Mouse (Mus musculus) midbrain, embryonic 12.5 days (tissue): Measurements from ENCODE around the gene Elmsan1. TPM values are rescaled to one million over a fixed set of nuclear protein-coding genes. Genes with fewer than 3 reads are reported as not detected.

ENCODE experiments used
- ATAC-seq: fragments of 200-750 bp; cut with Nextera tagmentation; 2 replicates; pipeline ENCODE4 v1.8.0; 2017; ENCODE audit warnings: low read depth, moderate TSS enrichment, moderate library complexity; ENCODE audit not compliant: low FRiP score
- H3K27ac ChIP-seq: fragments of 300-500 bp; sonication (generic); replicated peaks from 2 replicates; pipeline ENCODE4 v1.5.1; 2016; ENCODE audit warnings: mild to moderate bottlenecking
- H3K27me3 ChIP-seq: fragments of 300-500 bp; sonication (generic); 2 replicates; pipeline ENCODE4 v1.6.1; 2016; ENCODE audit warnings: mild to moderate bottlenecking
- H3K36me3 ChIP-seq: fragments of 300-500 bp; sonication (generic); 2 replicates; pipeline ENCODE4 v1.6.1; 2016
- H3K4me1 ChIP-seq: fragments of 300-500 bp; sonication (generic); 2 replicates; pipeline ENCODE4 v1.6.1; 2016
- H3K4me2 ChIP-seq: fragments of 300-500 bp; sonication (generic); replicated peaks from 2 replicates; pipeline ENCODE4 v1.6.1; 2016; ENCODE audit warnings: mild to moderate bottlenecking, moderate library complexity
- H3K4me3 ChIP-seq: fragments of 300-500 bp; sonication (generic); 2 replicates; pipeline ENCODE4 v1.5.1; 2016; ENCODE audit warnings: mild to moderate bottlenecking
- H3K9ac ChIP-seq: fragments of 300-500 bp; sonication (generic); replicated peaks from 2 replicates; pipeline ENCODE4 v1.6.1; 2016; ENCODE audit warnings: mild to moderate bottlenecking, moderate library complexity
- H3K9me3 ChIP-seq: fragments of 300-500 bp; sonication (generic); 2 replicates; pipeline ENCODE4 v1.6.1; 2016; ENCODE audit warnings: mild to moderate bottlenecking
- WGBS: fragments of 180-500 bp; shearing (Covaris S2); methylation state at CpG from one replicate; pipeline ENCODE4 v1.1.7; 2016; 5-methylcytosine and 5-hydroxymethylcytosine counted together
- polyA plus RNA-seq: library from polyadenylated mRNA; unstranded; fragments of >200 nt; fragmentation: Nextera tagmentation; extraction: Ambion mirVana; gene quantifications from 2 replicates; pipeline ENCODE4 v1.2.1, GENCODE M21; 2016

Gene Elmsan1
- polyA plus RNA-seq, 1 experiment from 2014 or later: 6.6 TPM

DNA sequence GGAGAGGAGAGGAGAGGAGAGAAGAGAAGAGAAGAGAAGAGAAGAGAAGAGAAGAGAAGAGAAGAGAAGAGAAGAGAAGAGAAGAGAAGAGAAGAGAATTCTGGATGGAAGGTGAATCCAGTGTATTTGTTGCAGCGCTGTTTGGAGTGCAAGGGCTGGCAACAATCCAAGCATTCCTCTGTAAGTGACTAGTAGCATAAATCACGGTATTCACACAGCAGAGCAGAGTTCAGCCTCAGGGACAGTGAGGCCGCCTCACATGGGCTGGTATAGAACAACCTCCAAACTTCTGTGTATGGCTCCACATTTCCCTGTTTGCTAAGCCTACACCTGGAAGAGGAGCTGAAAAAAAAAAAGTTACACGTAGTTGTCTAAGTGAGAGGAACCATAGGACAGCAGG, 6.4 kb downstream of the Elmsan1 start:
- peaks cover 50% of the 10 kb centered on the region for H3K27me3 ChIP-seq
- no peak overlapping the region for H3K4me2 ChIP-seq
- 82% methylated on average over 4 of the region's 4 CpGs for WGBS
- H3K36me3 ChIP-seq: no peaks in the 10 kb centered on the region
- H3K4me1 ChIP-seq: peaks cover 47% of the 10 kb centered on the region
- H3K4me3 ChIP-seq: no peak overlapping the region
- no peak overlapping the region for H3K27ac ChIP-seq
- ATAC-seq: no peak
- no peak overlapping the region for H3K9ac ChIP-seq
- H3K9me3 ChIP-seq: no peaks in the 10 kb centered on the region

DNA sequence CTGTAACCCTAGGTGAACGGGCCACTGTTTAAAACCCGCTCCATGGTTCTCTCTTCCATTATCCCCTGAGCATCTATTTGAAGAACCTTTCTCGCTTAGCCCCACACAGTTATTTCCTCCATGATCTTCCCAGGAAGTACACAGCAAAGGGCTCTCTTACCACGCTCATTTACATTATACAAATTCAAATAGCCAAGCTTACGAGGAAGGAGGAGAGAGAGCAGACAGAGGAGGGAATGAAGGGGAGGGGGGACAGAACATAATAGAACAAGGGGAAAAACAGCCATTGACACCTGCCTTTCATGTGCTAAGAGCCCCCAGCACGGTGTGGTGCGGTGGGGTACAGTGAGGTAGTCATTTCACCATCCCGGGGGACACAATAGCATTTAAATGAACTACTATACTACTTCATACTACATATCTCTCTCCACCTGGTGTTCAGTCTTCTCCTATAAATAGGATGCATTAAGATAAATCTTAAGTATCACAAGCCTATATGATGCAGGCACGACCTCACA, 7.6 kb downstream of the Elmsan1 start:
- no peak overlapping the region for H3K27ac ChIP-seq
- no peak for ATAC-seq
- no peak overlapping the region for H3K9ac ChIP-seq
- no peaks in the 10 kb centered on the region for H3K36me3 ChIP-seq
- no peak overlapping the region for H3K4me3 ChIP-seq
- peaks cover 40% of the 10 kb centered on the region for H3K27me3 ChIP-seq
- no peak overlapping the region for H3K4me2 ChIP-seq
- H3K4me1 ChIP-seq: peaks cover 34% of the 10 kb centered on the region
- WGBS: 64% methylated on average over 9 of the region's 9 CpGs
- H3K9me3 ChIP-seq: no peaks in the 10 kb centered on the region

DNA sequence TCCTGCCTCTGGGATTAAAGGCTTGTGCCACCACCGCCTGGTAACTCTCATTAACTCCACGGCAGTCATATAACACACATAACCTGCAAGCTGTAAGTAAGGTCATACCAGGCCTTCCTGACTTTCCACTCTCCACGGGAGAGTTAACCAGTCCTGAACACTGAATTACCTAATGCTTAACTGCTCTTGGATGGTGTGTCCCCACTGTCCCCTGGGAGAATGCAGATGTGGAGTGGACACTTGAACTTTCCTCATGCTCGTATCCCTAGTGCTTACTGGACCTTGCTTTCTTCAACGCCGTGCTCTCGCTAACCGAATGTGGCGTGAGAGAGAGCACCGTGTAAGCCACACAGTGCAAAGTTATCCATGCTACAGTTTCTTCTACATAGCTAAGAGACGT, 8.4 kb downstream of the Elmsan1 start:
- Histone ChIP-seq H3K9me3 (no peaks in the 10 kb centered on the region), H3K36me3 (no peaks in the 10 kb centered on the region), H3K4me1 (peaks cover 26% of the 10 kb centered on the region), H3K9ac (no peak overlapping the region), H3K4me3 (no peak overlapping the region), H3K27me3 (peaks cover 34% of the 10 kb centered on the region), H3K4me2 (no peak overlapping the region), H3K27ac (no peak overlapping the region)
- no peak for ATAC-seq
- 90% methylated on average over 11 of the region's 11 CpGs for WGBS

DNA sequence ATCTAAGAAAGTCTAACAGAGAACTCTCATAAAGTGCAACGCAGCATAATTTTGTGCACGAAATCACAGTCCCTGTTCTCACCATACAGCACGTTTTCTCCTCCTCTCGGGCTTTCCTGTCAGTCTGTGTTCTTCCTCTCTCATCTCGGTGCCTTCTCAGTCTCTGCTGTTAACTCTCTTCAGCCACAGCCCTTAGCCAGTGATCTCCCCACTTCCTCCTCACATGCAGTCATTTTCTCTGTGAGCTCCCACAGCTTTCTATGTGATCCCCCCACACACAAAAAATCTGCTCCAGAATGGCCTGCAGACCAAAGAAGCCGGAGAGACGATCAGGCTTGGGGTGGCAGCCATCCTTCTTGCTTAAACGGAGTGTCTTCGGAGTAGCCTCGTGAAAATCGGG, 9.6 kb downstream of the Elmsan1 start:
- 89% methylated on average over 11 of the region's 11 CpGs for WGBS
- H3K27ac ChIP-seq: no peak overlapping the region
- peaks cover 16% of the 10 kb centered on the region for H3K4me1 ChIP-seq
- ATAC-seq: no peak
- peaks cover 30% of the 10 kb centered on the region for H3K27me3 ChIP-seq
- no peak overlapping the region for H3K9ac ChIP-seq
- no peaks in the 10 kb centered on the region for H3K36me3 ChIP-seq
- no peak overlapping the region for H3K4me2 ChIP-seq
- no peak overlapping the region for H3K4me3 ChIP-seq
- H3K9me3 ChIP-seq: no peaks in the 10 kb centered on the region

DNA sequence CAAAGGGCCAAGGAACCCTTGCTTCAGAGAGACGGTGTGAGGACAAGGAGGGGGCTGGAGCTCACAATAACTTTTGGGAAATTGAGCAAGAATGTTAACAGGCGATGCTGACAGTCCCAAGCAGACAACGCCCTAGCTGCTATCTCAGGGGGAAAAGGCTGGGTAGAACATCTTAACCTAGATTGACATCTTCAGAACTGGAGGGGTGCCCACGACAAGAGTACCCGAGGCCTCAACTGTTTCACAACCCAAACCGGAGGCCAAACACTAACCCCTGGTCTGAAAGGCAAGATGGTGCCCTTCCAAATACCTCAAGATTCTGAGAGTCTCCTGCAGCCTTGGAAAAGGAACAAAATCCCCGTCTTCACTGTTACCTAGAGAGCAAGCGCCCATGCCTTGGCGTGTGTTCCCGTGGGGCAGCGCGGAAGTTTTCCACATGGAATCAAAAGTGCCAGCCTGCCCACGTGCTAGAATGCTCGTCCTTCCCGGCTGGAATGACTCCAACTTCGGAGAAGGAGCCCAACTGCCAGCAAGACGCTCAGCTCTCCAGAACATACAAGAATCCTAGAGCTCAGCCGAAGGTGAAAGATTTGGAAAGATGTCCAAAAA, 11.4 kb downstream of the Elmsan1 start:
- Histone ChIP-seq H3K27me3 (peaks cover 23% of the 10 kb centered on the region), H3K9me3 (no peaks in the 10 kb centered on the region), H3K27ac (no peak overlapping the region), H3K36me3 (no peaks in the 10 kb centered on the region), H3K4me1 (peaks cover 12% of the 10 kb centered on the region), H3K4me2 (no peak overlapping the region), H3K9ac (no peak overlapping the region), H3K4me3 (no peak overlapping the region)
- WGBS: 92% methylated on average over 18 of the region's 18 CpGs
- ATAC-seq: no peak

DNA sequence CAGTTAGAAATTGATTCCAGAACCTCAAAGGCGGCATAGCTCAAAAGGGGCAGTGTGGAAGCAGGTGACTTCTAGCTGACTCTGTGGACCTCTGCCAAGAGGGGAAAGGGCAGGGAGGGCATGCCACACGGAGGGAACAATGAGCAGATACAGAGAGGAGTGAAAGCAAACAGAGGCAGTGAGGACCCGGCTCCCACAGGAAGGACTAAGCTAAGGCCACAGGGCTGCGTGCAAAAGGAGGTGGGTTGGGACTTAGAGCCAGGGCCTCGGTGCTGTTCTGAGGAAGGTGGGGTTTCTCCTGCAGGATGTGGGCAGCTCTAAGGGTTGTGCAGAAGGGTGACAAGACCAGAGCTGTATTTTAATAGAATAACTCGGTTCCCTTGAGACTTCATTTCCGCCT, 12.2 kb downstream of the Elmsan1 start:
- 64% methylated on average over 7 of the region's 7 CpGs for WGBS
- H3K9ac ChIP-seq: no peak overlapping the region
- H3K4me3 ChIP-seq: no peak overlapping the region
- H3K4me1 ChIP-seq: peaks cover 7% of the 10 kb centered on the region; the same call in 1 of the 2 replicates
- H3K27me3 ChIP-seq: peaks cover 18% of the 10 kb centered on the region; the same call in 1 of the 2 replicates
- H3K36me3 ChIP-seq: no peaks in the 10 kb centered on the region
- ATAC-seq: no peak
- no peaks in the 10 kb centered on the region for H3K9me3 ChIP-seq
- H3K27ac ChIP-seq: no peak overlapping the region
- H3K4me2 ChIP-seq: no peak overlapping the region

DNA sequence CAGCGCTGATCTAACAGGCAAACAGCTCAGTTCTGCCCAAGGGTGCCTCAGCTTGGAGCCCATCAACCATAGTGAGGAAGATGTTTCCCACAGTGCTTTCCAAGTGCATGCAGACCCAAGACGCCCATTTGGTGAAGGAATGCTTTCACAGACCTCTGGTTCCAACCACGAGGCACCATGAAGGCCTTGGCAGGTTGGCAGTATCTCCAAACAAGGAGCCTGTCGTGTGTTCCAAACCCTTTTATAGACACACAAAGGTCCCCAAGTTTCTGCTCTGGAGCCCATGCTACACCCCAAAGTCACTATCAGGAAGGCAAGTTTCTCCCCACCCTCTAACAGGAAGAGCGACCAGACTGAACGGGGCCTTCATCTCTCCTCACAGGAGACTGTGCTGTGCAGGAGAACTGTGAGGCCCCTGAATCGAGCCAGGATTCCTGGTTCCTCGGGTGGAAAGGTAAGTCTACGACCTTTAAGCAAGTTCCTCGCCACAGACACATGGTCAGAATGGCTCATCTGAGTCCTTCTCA, 13.0 kb downstream of the Elmsan1 start:
- Histone ChIP-seq H3K27me3 (peaks cover 15% of the 10 kb centered on the region; the same call in 1 of the 2 replicates), H3K9ac (no peak overlapping the region), H3K27ac (no peak overlapping the region), H3K9me3 (no peaks in the 10 kb centered on the region), H3K36me3 (no peaks in the 10 kb centered on the region), H3K4me1 (no peaks in the 10 kb centered on the region), H3K4me2 (no peak overlapping the region), H3K4me3 (no peak overlapping the region)
- ATAC-seq: no peak
- WGBS: 89% methylated on average over 10 of the region's 10 CpGs

DNA sequence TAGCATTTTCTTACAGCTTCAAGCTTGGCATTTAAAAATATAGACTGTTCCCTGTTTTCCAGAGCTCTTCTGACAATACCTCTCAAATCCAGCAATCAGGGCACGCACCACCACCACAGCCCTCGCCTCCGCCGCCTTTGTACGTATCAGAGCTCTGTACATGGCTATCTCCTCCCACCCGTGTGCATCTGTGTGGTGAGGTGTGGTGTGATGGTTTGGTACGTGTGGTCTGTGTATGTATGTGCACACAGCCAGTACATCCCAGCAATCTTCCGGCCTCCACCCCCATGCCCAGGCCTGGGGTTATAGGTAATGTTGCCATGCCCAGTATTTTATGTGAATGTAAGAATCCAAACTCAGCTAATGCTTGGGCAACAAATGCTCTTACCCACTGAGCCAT, 14.0 kb downstream of the Elmsan1 start:
- Histone ChIP-seq H3K9me3 (no peaks in the 10 kb centered on the region), H3K9ac (no peak overlapping the region), H3K27ac (no peak overlapping the region), H3K4me2 (no peak overlapping the region), H3K4me1 (no peaks in the 10 kb centered on the region), H3K27me3 (peaks cover 5% of the 10 kb centered on the region; the same call in 1 of the 2 replicates), H3K36me3 (no peaks in the 10 kb centered on the region), H3K4me3 (no peak overlapping the region)
- no peak for ATAC-seq
- 95% methylated on average over 8 of the region's 8 CpGs for WGBS

DNA sequence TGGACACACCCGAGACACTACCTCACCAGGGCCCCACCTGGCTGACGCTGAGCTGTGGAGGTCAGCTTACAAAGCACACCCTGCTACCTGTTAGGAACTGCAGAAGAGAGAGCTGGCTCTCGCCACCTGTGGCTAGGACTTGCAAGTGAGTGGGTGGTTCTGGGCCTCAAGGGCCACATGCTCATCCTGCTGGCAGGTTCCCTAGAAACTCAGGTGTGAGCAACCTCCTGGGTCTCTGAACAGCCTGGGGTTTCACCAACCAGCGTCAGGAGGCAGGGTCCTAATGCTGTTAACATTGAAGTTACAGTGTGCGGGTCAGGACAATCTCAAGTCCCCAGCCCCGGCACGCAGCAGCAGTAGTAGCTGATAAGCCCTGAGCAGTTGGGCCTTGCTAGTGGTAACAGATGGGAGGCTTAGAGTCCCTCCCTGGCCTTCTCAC, 14.9 kb downstream of the Elmsan1 start:
- WGBS: 75% methylated on average over 7 of the region's 7 CpGs
- Histone ChIP-seq H3K9me3 (no peaks in the 10 kb centered on the region), H3K4me2 (no peak overlapping the region), H3K4me3 (no peak overlapping the region), H3K9ac (no peak overlapping the region), H3K27ac (no peak overlapping the region), H3K4me1 (no peaks in the 10 kb centered on the region), H3K27me3 (peaks cover 5% of the 10 kb centered on the region; the same call in 1 of the 2 replicates), H3K36me3 (no peaks in the 10 kb centered on the region)
- no peak for ATAC-seq

DNA sequence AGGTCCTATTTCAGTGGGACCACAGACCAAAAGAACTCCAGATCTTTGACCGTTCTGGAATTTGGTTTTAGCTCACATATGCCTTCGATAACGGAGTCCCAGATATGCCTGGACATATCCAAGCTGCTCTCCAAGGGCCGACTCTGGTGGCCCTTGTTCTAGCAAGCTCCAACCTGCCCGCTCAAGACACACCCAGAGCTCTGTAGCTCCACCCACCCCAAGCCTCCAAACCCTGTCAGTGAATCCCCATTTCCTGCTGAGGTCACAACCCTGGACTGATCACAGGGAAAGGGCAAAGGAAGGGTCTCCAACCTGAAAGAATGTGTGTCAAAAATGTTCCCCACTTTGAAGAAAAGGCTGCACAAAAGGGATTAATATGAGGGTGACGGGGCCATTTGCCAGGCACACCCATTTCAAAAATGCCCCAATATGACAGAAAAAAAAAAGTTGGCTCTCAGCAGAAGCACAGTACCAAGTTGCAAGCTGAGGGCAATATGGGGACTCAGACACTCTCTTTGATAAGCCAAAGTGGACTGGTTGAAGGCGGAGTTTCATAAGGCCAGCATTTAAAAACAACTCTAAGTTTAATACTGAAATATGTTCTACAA, 15.4 kb downstream of the Elmsan1 start:
- 0 out of 2 replicates have a peak, but pooled peaks cover 1% of the 10 kb centered on the region for H3K4me1 ChIP-seq
- no peak for ATAC-seq
- H3K9ac ChIP-seq: no peak overlapping the region
- H3K4me3 ChIP-seq: no peak overlapping the region
- H3K27ac ChIP-seq: no peak overlapping the region
- H3K9me3 ChIP-seq: no peaks in the 10 kb centered on the region
- H3K36me3 ChIP-seq: no peaks in the 10 kb centered on the region
- 77% methylated on average over 7 of the region's 7 CpGs for WGBS
- H3K4me2 ChIP-seq: no peak overlapping the region
- H3K27me3 ChIP-seq: peaks cover 5% of the 10 kb centered on the region; the same call in 1 of the 2 replicates

DNA sequence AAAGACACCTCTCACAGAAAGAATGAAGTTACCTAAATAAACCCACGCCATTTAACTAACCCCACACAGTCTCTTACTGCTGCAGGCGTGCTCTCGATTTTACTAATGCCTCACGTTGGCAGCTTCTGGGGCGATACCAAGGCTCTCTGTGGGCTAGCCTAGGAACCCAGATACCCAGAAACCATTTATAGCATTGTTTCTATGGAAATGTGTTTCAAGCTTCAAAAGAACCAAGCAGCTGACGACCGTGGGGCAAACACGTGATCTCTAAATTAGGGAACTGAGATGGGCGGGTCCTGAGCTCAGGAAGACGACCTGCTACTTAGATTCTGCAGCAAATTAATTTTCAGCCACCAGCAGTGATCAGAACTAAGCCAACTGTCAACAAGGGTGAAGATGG, 16.1 kb downstream of the Elmsan1 start:
- ATAC-seq: no peak
- H3K36me3 ChIP-seq: no peaks in the 10 kb centered on the region
- no peak overlapping the region for H3K27ac ChIP-seq
- H3K9ac ChIP-seq: no peak overlapping the region
- peaks cover 8% of the 10 kb centered on the region; the same call in 1 of the 2 replicates for H3K4me1 ChIP-seq
- H3K9me3 ChIP-seq: no peaks in the 10 kb centered on the region
- 87% methylated on average over 10 of the region's 10 CpGs for WGBS
- H3K4me2 ChIP-seq: no peak overlapping the region
- no peak overlapping the region for H3K4me3 ChIP-seq
- H3K27me3 ChIP-seq: no peaks in the 10 kb centered on the region

DNA sequence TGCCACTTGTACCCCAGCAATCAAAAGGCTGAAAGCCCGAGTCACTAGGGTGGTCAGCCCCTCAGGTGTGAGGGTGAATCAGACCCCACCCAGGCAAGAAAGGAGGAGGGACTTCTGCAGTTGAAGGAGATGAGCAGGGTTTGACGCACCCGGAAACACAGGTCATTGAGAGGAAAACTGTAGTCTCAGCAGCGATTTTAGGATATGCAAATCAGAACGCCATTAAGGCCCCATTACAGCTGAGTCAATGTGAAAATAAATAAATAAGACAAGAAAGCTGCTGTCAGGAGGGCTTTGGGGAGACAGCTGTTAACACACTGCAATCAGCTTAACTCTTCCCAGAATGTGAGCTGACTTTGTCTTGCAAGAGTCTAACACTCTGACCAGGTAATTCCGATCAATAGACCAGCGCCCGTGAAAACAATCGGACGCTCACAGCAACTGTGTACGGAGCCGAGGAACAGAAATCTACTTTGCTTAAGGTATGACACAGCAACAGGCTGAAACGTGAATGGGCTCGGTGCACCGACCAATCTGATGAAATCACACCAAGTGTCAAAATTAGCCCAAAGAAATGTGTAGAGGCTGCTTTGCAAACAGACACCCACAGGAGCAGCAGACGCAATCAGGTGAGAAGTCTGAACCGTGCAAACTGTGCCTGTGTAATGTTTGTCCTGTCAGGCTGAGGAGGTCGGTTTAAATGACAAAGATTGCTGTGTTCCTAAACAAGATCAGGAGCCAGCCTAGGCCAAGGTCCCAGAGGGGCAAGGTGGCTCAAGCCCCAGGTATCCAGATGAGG, 16.8 kb downstream of the Elmsan1 start:
- Histone ChIP-seq H3K9ac (no peak overlapping the region), H3K9me3 (no peaks in the 10 kb centered on the region), H3K4me2 (no peak overlapping the region), H3K27me3 (no peaks in the 10 kb centered on the region), H3K36me3 (no peaks in the 10 kb centered on the region), H3K4me3 (no peak overlapping the region), H3K4me1 (peaks cover 12% of the 10 kb centered on the region; the same call in 1 of the 2 replicates), H3K27ac (no peak overlapping the region)
- ATAC-seq: no peak
- 85% methylated on average over 18 of the region's 18 CpGs for WGBS
